Mouse (Mus musculus): ENCODE results near the gene Sh3bp1.

DNA sequence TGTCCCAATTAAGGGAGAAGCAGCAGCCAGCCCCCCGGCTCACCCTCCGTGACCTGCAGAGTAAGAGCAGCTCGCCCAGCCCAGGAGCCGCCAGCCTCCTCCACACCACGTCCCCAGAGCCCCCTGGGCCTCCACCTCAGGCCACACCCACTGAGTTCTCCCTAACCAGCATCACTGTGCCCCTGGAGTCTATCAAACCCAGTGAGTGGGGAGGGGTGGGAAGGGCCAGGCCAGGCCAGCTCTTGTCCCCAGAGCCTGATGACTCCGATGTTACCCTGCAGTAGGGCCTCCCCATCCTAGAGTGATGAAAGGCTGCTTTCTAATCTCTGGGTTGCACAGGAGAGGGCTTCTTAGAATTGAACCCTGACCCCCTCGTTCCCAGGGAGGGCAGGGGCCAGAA is 7.1 kb upstream of the Sh3bp1 start:
- TF ChIP-seq HCFC1 (IDR thresholded peaks at IDR 0.05; ENCODE audit: borderline replicate concordance, insufficient read depth, low read length), result no peak
- TF ChIP-seq MAFK (IDR thresholded peaks at IDR 0.05; ENCODE audit: insufficient read depth, low read depth, low read length), result no peak
- TF ChIP-seq CHD2 (IDR thresholded peaks at IDR 0.05; ENCODE audit: low read depth, low read length), result no peak
- TF ChIP-seq ZNF384 (IDR thresholded peaks at IDR 0.05; ENCODE audit: low read depth, low read length), result no peak

All from ES-E14 (cell line).